Mouse (Mus musculus) thymus, adult 18-20 months (tissue): ENCODE measurements around the gene Fgd6.

Experiments
- DNase-seq, 2 experiments: peaks; one replicate each; pipeline ENCODE4 v3.0.0; 2022; ENCODE audit warnings: mixed read lengths in 2 of 2

Gene Fgd6

GRCm38 (mm10) chr10:94035658-94036374, at the start of gene Fgd6, which contains the start of gene Vezt:
TSS of gene Fgd6 (plus strand) at chr10:94036001.
TSS of gene Vezt (minus strand) at chr10:94035817.
- DNase-seq = peak; percentile 99

DNA sequence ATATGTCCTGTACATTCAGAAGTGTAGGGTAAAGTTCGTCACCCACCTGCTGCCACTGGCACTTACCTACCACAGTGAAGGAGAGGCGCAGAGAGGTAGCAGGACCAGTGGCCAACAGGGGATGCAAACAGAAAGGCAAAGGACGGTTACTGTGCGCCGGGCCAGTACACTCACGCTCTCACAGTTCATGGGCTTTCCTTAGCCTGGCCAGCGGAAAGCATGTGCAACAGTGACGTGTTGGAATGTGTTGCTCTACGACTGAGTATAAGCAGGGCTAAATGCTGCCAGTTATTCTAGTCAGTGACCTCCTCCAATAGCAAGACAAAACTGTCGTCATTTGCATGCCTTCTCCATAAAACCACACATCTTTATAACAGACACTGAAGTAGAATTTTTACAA, 41.7 kb upstream of the Fgd6 start:
- no peak for DNase-seq

- DNase-seq = no peak
Observed at GRCm38 (mm10) chr10:93995100-93995499, 40.7 kb upstream of the Fgd6 start.

DNA sequence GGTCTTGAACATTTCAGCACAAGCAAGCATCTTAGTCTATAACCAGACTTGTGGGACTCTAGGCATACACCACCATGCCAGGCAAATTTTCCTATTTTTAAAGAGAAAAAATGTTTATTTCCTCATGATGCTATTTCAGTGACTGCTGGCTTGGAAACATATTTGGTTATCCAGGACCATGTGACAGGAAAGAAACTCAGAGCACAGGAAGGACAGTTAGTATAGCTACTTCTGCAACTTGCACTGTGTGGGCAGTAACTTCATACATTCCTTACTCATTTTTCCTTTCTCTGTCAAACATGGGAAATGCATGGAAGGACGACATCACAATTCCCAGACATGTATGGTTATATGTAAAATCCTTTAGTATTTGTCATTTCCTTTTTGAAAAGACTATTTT, 36.4 kb upstream of the Fgd6 start:
- no peak for DNase-seq

DNA sequence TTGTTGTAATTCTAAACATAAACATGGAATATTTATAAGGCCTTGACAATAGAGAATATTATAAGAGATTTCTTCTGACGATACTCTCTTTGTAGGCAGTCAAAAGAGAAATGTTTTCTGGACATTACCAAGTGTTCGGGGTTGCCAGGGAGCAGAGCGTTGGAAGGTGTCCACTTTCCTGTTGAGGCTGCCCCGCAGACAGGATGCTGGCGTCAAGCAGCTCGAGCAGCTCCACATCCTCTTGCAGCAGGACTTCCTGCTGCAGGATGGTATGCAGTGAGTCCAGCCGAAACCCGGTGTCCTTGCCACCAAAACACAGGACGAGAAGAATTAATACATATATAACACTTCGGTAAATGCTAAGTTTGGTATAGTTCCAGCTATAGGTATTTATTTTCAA, 35.6 kb upstream of the Fgd6 start:
- no peak for DNase-seq

DNA sequence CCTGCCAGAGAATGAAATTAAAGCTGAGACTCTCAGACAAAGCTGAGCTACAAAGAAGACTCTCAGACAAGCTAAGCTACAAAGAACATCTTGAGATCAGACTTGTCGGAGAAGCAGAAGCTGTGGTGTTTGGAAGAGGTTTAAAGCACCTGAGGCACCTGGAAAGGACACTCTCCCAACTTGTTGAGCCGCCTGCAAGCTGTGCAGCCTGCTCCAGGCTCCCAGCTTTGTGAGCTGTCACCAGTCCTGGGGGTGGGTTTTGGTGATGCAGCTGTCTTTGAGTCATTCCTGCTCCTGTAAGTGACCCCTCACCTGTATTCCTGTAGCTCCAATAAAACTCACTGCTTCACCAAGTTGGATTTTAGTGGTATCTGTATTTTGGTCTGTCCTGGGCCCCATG, 27.4 kb upstream of the Fgd6 start:
- DNase-seq = no peak

- no peak for DNase-seq
Observed at GRCm38 (mm10) chr10:94009991-94010679, 25.7 kb upstream of the Fgd6 start.

- no peak for DNase-seq
Observed at GRCm38 (mm10) chr10:94011024-94011423, 24.8 kb upstream of the Fgd6 start.

DNA sequence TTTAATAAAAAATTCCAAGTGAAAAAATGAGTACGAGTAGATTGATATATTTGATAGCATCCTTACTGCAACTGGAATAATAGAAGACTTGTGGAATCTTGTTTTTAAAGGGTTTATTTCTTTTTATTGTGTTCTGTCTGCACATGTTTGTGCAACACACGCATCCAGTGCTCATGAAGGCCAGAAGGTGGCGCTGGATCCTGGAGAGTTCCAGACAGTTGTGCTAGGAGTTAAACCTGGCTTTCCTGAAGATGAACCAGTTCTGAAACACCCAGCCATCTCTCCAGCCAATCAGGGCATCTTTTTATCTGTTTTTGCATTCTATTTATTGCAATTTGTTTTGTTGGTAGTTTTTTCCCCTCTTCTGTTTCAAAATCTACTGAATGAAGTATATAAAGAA, 22.6 kb upstream of the Fgd6 start:
- DNase-seq = peak; percentile 10 to 11

- DNase-seq = no peak
Observed at GRCm38 (mm10) chr10:94014200-94014599, 21.6 kb upstream of the Fgd6 start.

GRCm38 (mm10) chr10:94017455-94017854, 18.3 kb upstream of the Fgd6 start:
- DNase-seq = no peak

- DNase-seq = no peak
Observed at GRCm38 (mm10) chr10:94020587-94020986, 15.2 kb upstream of the Fgd6 start.

- DNase-seq = no peak
Observed at GRCm38 (mm10) chr10:94021059-94021458, 14.7 kb upstream of the Fgd6 start.

GRCm38 (mm10) chr10:94025079-94025478, 10.7 kb upstream of the Fgd6 start:
- DNase-seq = no peak

GRCm38 (mm10) chr10:94028493-94028892, 7.3 kb upstream of the Fgd6 start:
- DNase-seq = no peak

DNA sequence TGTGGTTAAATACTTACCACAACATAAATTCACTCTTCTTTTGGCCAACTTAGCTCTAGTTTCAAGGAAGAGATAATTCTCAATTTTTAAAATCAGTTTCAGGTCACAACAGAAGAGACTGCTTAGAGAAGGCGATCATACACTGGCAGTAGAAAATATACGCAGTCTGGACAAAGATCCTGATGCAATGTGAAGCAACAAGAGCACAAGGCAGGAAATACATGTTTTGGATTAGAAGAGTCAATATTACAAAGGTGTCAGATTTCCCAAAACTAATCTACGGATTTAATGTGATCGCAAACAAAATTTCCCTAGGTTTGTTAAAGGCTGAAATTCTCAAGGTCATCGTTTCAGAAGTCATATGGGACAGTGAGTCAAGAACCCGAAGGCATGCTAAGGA, 4.6 kb upstream of the Fgd6 start:
- DNase-seq = no peak

GRCm38 (mm10) chr10:94034876-94035657, 734 bp upstream of the Fgd6 start:
- peak in 1 of 2 experiments; percentile 52 for DNase-seq

GRCm38 (mm10) chr10:94036375-94036758, 566 bp downstream of the Fgd6 start:
- DNase-seq = no peak

DNA sequence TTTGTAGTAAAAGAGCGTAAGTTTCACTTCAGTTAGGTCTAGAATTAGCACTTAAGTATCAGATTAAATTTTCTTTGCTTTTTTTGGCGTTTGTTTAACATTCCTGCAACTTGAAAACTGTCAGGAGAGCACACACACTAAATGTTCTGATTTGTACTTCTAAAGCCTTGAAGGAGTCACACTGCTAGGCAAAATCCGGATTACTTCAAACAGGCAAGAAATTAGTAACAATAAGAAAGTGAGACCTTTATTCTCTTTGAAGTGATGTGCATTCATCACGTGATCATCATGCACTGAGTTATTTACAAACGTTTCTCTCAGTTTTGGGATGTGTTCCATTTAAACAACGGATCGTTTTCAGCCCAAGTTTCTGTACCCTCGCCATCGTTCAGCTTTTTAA, 1.4 kb downstream of the Fgd6 start:
- DNase-seq = no peak

DNA sequence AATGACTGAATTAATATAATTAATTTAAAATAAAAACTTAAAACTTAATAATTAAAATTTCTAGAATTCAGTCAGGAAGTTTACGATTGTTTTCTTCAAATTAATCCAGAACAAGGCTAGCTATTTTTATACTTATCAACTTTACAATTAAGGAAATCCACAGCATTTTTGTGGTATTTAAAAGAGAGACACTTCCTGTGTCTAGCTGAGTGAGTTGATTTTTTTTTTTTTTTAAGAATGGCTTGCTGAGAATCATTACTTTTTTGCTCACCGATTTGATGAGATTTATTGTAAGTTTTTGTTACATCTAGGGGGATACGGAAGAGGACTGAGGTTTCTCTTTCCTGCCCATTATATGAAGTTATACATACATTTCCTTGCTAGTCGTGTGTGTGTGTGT, 1.8 kb downstream of the Fgd6 start:
- DNase-seq = no peak

GRCm38 (mm10) chr10:94038366-94039260, 2.8 kb downstream of the Fgd6 start:
- DNase-seq = no peak

- no peak for DNase-seq
Observed at GRCm38 (mm10) chr10:94043908-94044307, 8.1 kb downstream of the Fgd6 start.

- DNase-seq = no peak
Observed at GRCm38 (mm10) chr10:94045301-94045700, 9.5 kb downstream of the Fgd6 start.
